Mouse (Mus musculus) cortical plate, adult 2 months (tissue): ENCODE results near the gene Cnn3.

Source experiments
- CTCF ChIP-seq: fragments of 200-500 bp; IDR thresholded peaks from 2 replicates; pipeline ENCODE4 v1.5.1; 2011; ENCODE audit warnings: mild to moderate bottlenecking, control low read depth, low read length; ENCODE audit not compliant: insufficient read depth; ENCODE audit errors: extremely low read depth
- POLR2A ChIP-seq: fragments of 200-500 bp; IDR thresholded peaks from 2 replicates; pipeline ENCODE4 v1.6.1; 2011; ENCODE audit warnings: mild to moderate bottlenecking, low read length, control low read depth; ENCODE audit not compliant: insufficient read depth; ENCODE audit errors: extremely low read depth

DNA sequence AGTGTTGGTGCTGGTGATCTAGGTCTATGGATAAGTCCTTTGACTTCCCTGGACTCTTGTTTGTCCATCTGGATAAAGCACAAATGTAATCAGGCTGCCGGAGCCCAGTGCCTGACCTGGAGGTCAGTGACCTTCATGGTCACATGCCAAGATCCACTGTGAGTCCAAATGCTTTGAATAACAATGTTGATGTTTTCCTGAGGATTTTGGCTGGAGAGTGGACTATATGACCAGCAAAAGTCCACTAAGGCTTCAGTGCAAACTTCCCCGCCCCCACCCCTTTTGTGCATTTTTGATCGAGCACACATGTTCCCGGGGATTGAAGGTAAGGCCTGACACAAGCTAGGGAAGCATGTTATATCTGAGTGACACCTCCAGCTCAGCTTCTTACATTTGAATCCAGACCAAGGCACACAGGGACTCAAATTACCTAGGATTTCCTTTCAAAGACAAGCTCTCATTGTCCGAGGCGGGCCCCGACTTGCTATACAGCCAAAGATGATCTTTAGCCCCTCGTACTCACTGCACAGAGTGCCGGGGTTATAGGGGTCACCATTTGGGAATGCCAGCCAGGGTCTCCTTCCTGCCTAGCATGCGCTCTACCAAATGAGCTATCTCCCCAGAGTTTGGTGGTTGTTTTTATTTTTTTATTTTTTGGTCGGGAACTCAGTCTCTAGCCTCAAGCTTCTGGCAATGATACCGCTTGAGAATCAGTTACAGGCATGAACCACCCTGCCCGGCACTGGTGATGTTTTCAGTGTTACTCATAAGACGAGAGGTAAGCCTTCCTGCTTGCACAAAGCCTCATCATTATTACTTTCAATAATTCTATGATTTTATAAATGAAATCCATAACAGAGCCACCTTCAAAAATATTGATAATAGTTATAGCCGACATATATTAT is 47.3 kb upstream of the Cnn3 start:
- no peak for TF ChIP-seq CTCF
- no peak for TF ChIP-seq POLR2A
